Mouse (Mus musculus) testis, adult 2 months (tissue): ENCODE measurements around the gene Tceanc. TPM values are rescaled to one million over a fixed set of nuclear protein-coding genes. Genes with fewer than 3 reads are reported as not detected.
A peak's percentile ranks its signal among the peaks of the same experiment; 100 is the strongest.

Source experiments
- H3K27ac ChIP-seq: fragments of 200-500 bp; 2 replicates; pipeline ENCODE4 v1.5.1; 2012; ENCODE audit warnings: low read depth, low read length; ENCODE audit not compliant: control insufficient read depth, insufficient read depth
- H3K27me3 ChIP-seq: fragments of 200-500 bp; 2 replicates; pipeline ENCODE4 v1.6.1; 2012; ENCODE audit warnings: mild to moderate bottlenecking, low read length, moderate library complexity; ENCODE audit not compliant: control insufficient read depth, insufficient read depth
- H3K36me3 ChIP-seq: fragments of 200-500 bp; 2 replicates; pipeline ENCODE4 v1.6.1; 2012; ENCODE audit warnings: mild to moderate bottlenecking, low read length; ENCODE audit not compliant: control insufficient read depth, insufficient read depth
- H3K4me1 ChIP-seq: fragments of 200-500 bp; 2 replicates; pipeline ENCODE4 v1.6.1; 2012; ENCODE audit warnings: low read length; ENCODE audit not compliant: control insufficient read depth, insufficient read depth
- H3K4me3 ChIP-seq: fragments of 200-500 bp; 2 replicates; pipeline ENCODE4 v1.5.1; 2012; ENCODE audit warnings: low read depth, mild to moderate bottlenecking, low read length, moderate library complexity, mixed read lengths; ENCODE audit not compliant: control insufficient read depth
- CTCF ChIP-seq: fragments of 200-500 bp; IDR thresholded peaks from 2 replicates; pipeline ENCODE4 v1.5.1; 2012; ENCODE audit warnings: low read depth, mild to moderate bottlenecking, inconsistent platforms, low read length, moderate library complexity; ENCODE audit not compliant: control insufficient read depth, insufficient read depth, insufficient replicate concordance
- POLR2A ChIP-seq: fragments of 200-500 bp; IDR thresholded peaks from 2 replicates; pipeline ENCODE4 v1.6.1; 2012; ENCODE audit warnings: low read depth, mild to moderate bottlenecking, inconsistent platforms, low read length, moderate library complexity; ENCODE audit not compliant: control insufficient read depth
- polyA plus RNA-seq: library from polyadenylated mRNA; depleted of rRNA; stranded (reverse); fragments of >200 nt; gene quantifications from 2 replicates; pipeline ENCODE4 v1.2.3, GENCODE M21; 2012; rRNA removed

The Tceanc gene
- polyA plus RNA-seq, 1 experiment: 0.41 TPM

- Histone ChIP-seq H3K4me3 (peak overlapping the region; percentile 91), H3K36me3 (no peaks in the 10 kb centered on the region), H3K27me3 (no peaks in the 10 kb centered on the region), H3K4me1 (no peaks in the 10 kb centered on the region; the same call in 1 of the 2 replicates), H3K27ac (peak overlapping the region; percentile 79)
- no peak for TF ChIP-seq CTCF
- TF ChIP-seq POLR2A: no peak
These were observed 39.6 kb downstream of the Tceanc start for GRCm38 (mm10) chrX:166478631-166479364.

- no peaks in the 10 kb centered on the region for H3K27me3 ChIP-seq
- H3K4me3 ChIP-seq: no peak overlapping the region
- TF ChIP-seq CTCF: no peak
- TF ChIP-seq POLR2A: no peak
- no peaks in the 10 kb centered on the region for H3K36me3 ChIP-seq
- H3K27ac ChIP-seq: no peak overlapping the region
- H3K4me1 ChIP-seq: no peaks in the 10 kb centered on the region
These were observed 41.0 kb downstream of the Tceanc start for GRCm38 (mm10) chrX:166477393-166477792.

GRCm38 (mm10) chrX:166472612-166473011, 45.8 kb downstream of the Tceanc start:
- Histone ChIP-seq H3K36me3 (no peaks in the 10 kb centered on the region), H3K4me3 (no peak overlapping the region), H3K27ac (no peak overlapping the region), H3K4me1 (no peaks in the 10 kb centered on the region), H3K27me3 (no peaks in the 10 kb centered on the region)
- TF ChIP-seq CTCF (no peak), POLR2A (no peak)

GRCm38 (mm10) chrX:166468321-166468720, 50.0 kb downstream of the Tceanc start:
- H3K27me3 ChIP-seq: no peaks in the 10 kb centered on the region

GRCm38 (mm10) chrX:166455525-166455924, 62.8 kb downstream of the Tceanc start:
- no peak overlapping the region for H3K27ac ChIP-seq
- no peaks in the 10 kb centered on the region for H3K4me1 ChIP-seq
- TF ChIP-seq CTCF (no peak), POLR2A (no peak)
- no peaks in the 10 kb centered on the region for H3K27me3 ChIP-seq
- H3K36me3 ChIP-seq: no peaks in the 10 kb centered on the region
- no peak overlapping the region for H3K4me3 ChIP-seq

More at GRCm38 (mm10) chrX:166468321-166468720, 50.0 kb downstream of the Tceanc start:
- Histone ChIP-seq H3K36me3 (no peaks in the 10 kb centered on the region), H3K27ac (no peak overlapping the region), H3K4me3 (no peak overlapping the region), H3K4me1 (no peaks in the 10 kb centered on the region)
- TF ChIP-seq POLR2A: no peak
- no peak for TF ChIP-seq CTCF

- H3K27ac ChIP-seq: no peak overlapping the region
- TF ChIP-seq POLR2A (no peak), CTCF (no peak)
- no peaks in the 10 kb centered on the region for H3K4me1 ChIP-seq
- no peak overlapping the region for H3K4me3 ChIP-seq
- H3K27me3 ChIP-seq: no peaks in the 10 kb centered on the region
- no peaks in the 10 kb centered on the region for H3K36me3 ChIP-seq
These were observed 64.0 kb downstream of the Tceanc start for GRCm38 (mm10) chrX:166454331-166454730.

- Histone ChIP-seq H3K27ac (no peak overlapping the region), H3K27me3 (no peaks in the 10 kb centered on the region), H3K4me1 (no peaks in the 10 kb centered on the region), H3K4me3 (no peak overlapping the region), H3K36me3 (no peaks in the 10 kb centered on the region)
- TF ChIP-seq POLR2A (no peak), CTCF (no peak)
These were observed 64.8 kb downstream of the Tceanc start for GRCm38 (mm10) chrX:166453532-166453931.

Other genes starting within 250 kb of the Tceanc start
- gene Trappc2, start 78.0 kb downstream of the Tceanc start, polyA plus RNA-seq: 1.2 and 1.9 TPM in 2 replicates
- gene Ofd1, start 77.9 kb downstream of the Tceanc start, polyA plus RNA-seq: 1.2 and 1.3 TPM in 2 replicates
- gene Rab9, start 38.7 kb downstream of the Tceanc start, polyA plus RNA-seq: 3.0 and 3.8 TPM in 2 replicates
- 0.23 and 0.28 TPM in 2 replicates for gene Egfl6, start 67.2 kb upstream of the Tceanc start, polyA plus RNA-seq